Mouse (Mus musculus): ENCODE data around the gene Cldn14.

Cldn14 gene

DNA sequence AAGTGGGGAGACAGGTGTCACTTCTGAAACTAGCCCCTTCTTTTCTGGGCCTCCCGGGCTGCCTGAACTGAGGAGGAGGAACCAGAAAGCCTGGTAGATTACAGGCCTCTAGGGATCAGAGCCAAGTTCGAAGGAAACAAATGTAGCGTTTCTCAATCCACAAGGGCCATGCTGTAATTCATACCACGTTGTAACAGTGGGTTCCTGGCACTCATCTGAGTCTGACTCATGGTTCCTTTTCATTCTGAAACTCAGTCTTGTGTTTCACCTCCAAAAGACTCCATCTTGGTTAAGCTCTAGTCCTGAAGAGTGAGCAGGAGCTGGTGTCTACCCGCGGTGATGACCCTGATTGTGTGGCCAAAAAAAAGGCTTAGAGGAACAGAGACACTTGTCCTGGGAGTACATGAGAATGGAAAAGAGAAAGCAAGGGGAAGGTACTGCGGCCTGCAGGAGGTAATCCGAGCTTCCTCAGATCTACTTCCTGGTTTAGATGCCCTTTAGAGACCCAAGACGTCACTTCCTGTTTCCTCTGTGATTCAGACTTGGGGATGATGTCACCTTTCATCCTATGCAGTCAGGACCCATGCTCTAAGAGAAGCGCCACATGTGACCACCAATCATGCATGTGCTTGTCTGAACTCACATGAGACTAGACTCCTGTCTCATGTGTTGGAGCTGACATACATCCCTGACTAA, 94.6 kb downstream of the Cldn14 start:
- in situ Hi-C loops (cut with MboI, MseI) = loop anchor here (10.0 kb wide), 2 partner anchors 801 to 1529 kb away; no protein-coding TSS in a partner anchor

DNA sequence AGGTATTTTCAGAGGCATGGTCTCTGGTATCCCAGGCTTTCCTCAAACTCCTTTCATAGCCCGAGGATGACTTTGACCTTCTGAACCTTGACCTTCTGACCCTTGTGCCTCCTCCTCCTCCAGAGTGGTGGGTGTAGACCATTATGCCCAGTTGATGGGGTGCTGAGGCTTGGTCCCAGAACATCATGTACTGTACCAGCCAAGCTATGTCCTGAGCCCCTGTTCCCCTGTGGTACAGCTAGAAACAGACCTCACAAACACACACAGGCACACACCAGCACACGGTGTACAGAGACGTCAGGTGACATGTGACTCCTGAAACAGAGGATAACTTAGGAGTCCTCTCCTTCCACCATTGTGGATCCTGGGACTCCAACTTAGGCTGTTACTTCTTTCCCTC, 95.8 kb downstream of the Cldn14 start:
- in situ Hi-C loops (cut with MboI, MseI) = loop anchor here (10.0 kb wide), 2 partner anchors 802 to 1528 kb away; no protein-coding TSS in a partner anchor

GRCm38 (mm10) chr16:93912158-93912557, 96.5 kb downstream of the Cldn14 start:
- in situ Hi-C loops (cut with MboI, MseI) = loop anchor here (10.0 kb wide), 2 partner anchors 803 to 1527 kb away; no protein-coding TSS in a partner anchor

- in situ Hi-C loops (cut with MboI, MseI) = loop anchor here (10.0 kb wide), 2 partner anchors 804 to 1526 kb away; no protein-coding TSS in a partner anchor
Measured at GRCm38 (mm10) chr16:93910735-93911665, 97.6 kb downstream of the Cldn14 start.

- in situ Hi-C loops (cut with MboI, MseI) = loop anchor here (10.0 kb wide), 2 partner anchors 805 to 1525 kb away; no protein-coding TSS in a partner anchor
Measured at GRCm38 (mm10) chr16:93909936-93910335, 98.7 kb downstream of the Cldn14 start.

DNA sequence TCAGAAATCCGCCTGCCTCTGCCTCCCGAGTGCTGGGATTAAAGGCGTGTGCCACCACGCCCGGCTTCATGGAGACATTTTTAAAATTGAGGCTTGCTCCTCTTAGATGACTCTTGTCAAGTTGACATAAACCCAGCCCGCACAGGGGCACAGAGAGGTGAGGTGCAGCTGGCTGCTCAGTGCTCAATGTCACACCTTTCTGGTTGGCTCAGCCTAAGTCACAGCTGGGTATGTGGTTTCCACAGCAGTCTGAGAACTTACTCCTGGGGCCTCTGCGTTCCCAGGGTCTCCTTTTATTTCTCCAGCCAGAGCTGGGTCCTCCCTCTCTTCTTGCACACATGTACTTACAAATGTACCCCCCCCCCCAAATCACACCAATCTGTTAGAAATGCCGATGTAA, 100.4 kb downstream of the Cldn14 start:
- in situ Hi-C loops (cut with MboI, MseI) = no loop called here

DNA sequence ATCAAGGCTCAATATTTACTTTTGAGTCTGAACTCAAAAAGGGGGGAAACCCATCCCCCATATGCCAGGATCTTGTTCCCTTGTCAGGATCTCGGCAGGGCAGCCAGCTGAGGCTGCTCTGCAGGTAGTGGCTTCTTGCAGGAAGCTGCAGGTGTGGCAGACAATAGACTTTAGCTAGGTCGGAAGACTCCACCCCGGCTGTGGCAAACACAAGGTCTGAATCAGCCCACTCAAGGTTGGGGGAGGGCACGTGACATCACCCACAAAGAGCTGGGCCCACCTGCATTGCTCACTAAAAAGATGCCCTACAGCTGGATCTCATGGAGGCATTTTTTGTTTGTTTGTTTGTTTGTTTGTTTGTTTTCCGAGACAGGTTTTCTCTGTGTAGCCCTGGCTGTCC, 100.9 kb downstream of the Cldn14 start:
- in situ Hi-C loops (cut with MboI, MseI) = no loop called here

GRCm38 (mm10) chr16:93906156-93907014, 102.3 kb downstream of the Cldn14 start:
- in situ Hi-C loops (cut with MboI, MseI) = no loop called here

GRCm38 (mm10) chr16:93903027-93903426, 105.6 kb downstream of the Cldn14 start:
- in situ Hi-C loops (cut with MboI, MseI) = no loop called here

- in situ Hi-C loops (cut with MboI, MseI) = no loop called here
Measured at GRCm38 (mm10) chr16:93893285-93893684, 115.4 kb downstream of the Cldn14 start.

DNA sequence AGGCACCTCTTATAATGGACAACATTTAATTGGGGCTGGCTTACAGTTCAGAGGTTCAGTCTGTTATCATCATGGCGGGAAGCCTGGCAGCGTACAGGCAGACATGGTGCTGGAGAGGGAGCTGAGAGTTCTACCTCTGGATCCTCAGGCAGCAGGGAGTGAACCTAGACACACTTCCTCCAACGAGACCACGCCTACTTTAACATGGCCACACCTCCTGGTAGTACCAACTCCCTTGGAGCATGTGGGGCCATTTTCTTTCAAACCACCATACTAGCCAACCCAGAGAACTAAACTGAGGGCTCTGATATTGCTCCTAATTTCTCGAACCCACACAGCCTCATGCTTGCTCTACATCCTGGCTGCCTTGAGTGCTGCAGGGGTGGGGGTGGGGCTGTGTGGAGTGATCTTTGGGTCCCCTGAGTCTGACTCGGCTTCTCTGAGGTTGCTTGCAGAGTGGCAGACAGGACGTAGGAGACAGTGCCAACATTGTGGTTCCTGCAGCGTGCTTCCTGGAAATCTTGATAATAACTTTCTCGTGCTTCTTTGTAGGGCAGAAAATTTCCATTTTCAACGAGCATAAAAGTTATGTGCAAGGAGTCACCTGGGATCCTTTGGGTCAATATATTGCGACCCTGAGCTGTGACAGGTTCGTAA, 117.6 kb downstream of the Cldn14 start:
- in situ Hi-C loops (cut with MboI, MseI) = no loop called here

DNA sequence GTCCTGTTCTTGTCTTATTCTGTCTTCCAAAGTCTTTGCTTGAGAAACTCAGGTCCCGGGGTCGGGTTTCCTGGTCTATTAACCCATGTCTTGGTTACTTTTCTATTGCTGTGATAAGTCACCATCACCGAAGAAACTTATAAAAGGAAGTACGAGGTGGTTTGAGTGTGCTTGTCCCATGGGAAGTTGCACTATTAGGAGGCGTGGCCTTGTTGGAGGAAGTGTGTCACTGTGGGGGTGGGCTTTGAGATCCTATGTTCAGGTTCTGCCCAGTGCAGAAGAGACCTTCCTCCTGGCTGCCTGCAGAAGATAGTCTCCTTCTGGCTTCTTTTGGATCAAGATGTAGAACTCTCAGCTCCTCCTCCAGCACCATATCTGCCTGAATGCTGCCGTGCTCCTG, 120.2 kb downstream of the Cldn14 start:
- in situ Hi-C loops (cut with MboI, MseI) = no loop called here

DNA sequence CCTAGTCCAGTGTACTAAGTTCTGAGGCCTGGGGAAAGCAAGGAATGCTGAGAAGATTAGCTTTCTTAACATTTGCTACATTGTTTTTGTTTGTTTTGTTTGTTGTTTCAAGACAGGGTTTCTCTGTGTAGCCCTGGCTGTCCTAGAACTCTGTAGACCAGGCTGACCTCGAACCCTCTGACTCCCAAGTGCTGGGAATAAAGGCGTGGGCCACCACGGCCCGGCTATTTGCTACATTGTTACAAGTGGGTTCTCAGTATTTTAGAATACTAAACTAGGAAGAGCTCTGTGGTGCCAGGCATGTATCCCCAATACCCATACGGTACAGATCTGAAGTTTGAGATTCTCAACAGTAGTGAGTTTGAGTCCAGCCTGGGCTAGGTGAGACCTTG, 123.9 kb downstream of the Cldn14 start:
- in situ Hi-C loops (cut with MboI, MseI) = loop anchor here (5.0 kb wide), 1 partner anchor 52 kb away; the partner anchor contains the start of gene Morc3

DNA sequence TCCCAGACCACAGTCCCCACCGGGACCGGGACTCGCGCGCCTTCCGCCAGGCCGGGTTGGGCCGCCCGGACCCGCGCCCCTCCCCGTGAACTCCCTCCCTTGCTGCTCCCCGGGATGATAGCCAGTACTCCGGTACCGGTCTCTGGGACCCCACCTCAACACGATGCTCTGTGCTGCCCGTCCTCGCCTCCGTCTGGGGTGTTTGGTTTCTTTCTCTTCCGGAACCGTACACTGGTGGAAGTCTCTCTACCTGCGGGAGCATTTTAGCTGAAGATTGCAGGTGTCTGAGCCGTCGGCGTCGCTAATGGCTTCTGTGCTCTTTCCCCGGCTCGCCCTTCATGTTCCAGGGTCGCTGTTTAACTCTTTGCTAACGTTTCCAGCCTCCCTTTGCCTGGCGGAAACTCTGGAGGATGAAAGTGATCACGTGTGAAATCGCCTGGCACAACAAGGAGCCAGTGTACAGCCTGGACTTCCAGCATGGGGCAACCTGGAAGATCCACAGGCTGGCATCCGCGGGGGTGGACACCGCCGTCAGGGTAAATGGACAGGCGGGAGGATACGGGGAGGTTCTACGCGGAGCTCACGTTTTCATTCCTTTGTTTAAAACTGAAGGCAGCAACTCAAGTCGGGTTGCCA, 124.4 kb downstream of the Cldn14 start:
- in situ Hi-C loops (cut with MboI, MseI) = loop anchor here (5.0 kb wide), 1 partner anchor 52 kb away; the partner anchor contains the start of gene Morc3

- in situ Hi-C loops (cut with MboI, MseI) = loop anchor here (5.0 kb wide), 1 partner anchor 51 kb away; the partner anchor contains the start of gene Morc3
Measured at GRCm38 (mm10) chr16:93883423-93884085, 125.1 kb downstream of the Cldn14 start, which contains the start of gene Chaf1b. Gene Chaf1b (plus strand): TSS chr16:93883901.

DNA sequence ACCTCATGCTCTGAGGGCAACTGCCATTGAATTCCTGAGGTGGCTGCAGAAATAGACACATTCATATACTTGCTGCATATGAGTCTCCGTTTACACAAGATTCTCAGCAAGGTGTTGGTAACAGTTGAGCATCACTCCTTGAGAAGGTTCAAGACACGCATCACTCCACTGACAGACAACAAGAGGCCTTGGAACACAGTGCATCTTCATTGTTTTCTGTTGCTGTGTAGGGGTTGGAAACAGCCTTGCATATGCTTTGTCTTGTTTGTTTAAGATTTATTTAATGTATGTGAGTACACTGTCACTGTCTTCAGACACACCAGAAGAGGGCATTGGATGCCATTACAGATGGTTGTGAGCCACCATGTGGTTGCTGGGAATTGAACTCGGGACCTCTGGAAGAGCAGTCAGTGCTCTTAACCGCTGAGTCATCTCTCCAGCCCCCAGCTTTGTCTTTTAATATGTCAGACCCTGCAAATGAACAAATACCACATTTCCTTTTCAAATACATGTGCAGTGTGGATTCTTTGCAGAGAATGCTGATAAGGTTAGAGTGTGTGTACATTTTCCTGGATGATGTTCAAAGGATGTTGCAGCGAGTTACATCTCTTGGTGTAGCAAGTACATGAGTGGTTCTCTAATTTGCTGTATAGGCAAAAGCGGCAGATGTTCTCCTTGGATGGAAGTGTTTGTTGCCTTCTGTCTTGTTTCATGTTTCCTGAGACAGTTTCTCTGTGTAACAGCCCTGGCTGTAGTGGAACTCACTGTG, 130.8 kb downstream of the Cldn14 start:
- in situ Hi-C loops (cut with MboI, MseI) = no loop called here

GRCm38 (mm10) chr16:93874841-93875240, 133.8 kb downstream of the Cldn14 start:
- in situ Hi-C loops (cut with MboI, MseI) = no loop called here

Data from T-helper 1 cell (primary cell).